Mouse (Mus musculus): Measurements from ENCODE around the gene Slc16a1. TPM values are rescaled to one million over a fixed set of nuclear protein-coding genes. Genes with fewer than 3 reads are reported as not detected.

Gene Slc16a1
- polyA plus RNA-seq (2014; fragmentation: Nextera tagmentation; extraction: Ambion mirVana) = 31.0 and 33.4 TPM in 2 replicates

GRCm38 (mm10) chr3:104638403-104638779, at the start of gene Slc16a1:
Gene Slc16a1, plus strand, starts transcription at chr3:104638668.
- Histone ChIP-seq H3K4me2 (peak within 1 kb of the TSS; percentile 96), H3K9ac (peak within 1 kb of the TSS; percentile 87), H3K4me1 (ENCODE audit: insufficient read depth) (no peaks in the 10 kb centered on the region), H3K36me3 (ENCODE audit: insufficient read depth) (no peaks in the 10 kb centered on the region), H3K27me3 (ENCODE audit: insufficient read depth, low read length) (no peaks in the 10 kb centered on the region), H3K4me3 (ENCODE audit: low read depth, low read length) (peak within 1 kb of the TSS; percentile 90), H3K9me3 (ENCODE audit: low read depth, low read length) (no peaks in the 10 kb centered on the region), H3K27ac (ENCODE audit: low read depth) (peak within 1 kb of the TSS; percentile 82)
- 0% methylated on average over 49 of the region's 50 CpGs for WGBS
- no peak for TF ChIP-seq CTCF (IDR thresholded peaks at IDR 0.05; ENCODE audit: low read depth)
- peak; percentile 93 for DNase-seq
- peak; percentile 97 for ATAC-seq (ENCODE audit: insufficient read depth)

- 55% methylated on average over 6 of the region's 6 CpGs for WGBS
- ATAC-seq (ENCODE audit: insufficient read depth) = peak; percentile 22; the same call in 1 of the 2 replicates
- TF ChIP-seq CTCF (IDR thresholded peaks at IDR 0.05; ENCODE audit: low read depth) = no peak
- Histone ChIP-seq H3K36me3 (ENCODE audit: insufficient read depth) (no peaks in the 10 kb centered on the region), H3K27me3 (ENCODE audit: insufficient read depth, low read length) (no peaks in the 10 kb centered on the region), H3K4me1 (ENCODE audit: insufficient read depth) (peaks cover 6% of the 10 kb centered on the region; the same call in 1 of the 2 replicates), H3K4me3 (ENCODE audit: low read depth, low read length) (no peak overlapping the region), H3K9ac (no peak overlapping the region), H3K9me3 (ENCODE audit: low read depth, low read length) (no peaks in the 10 kb centered on the region), H3K4me2 (peak overlapping the region; percentile 32; the same call in 1 of the 2 replicates), H3K27ac (ENCODE audit: low read depth) (0 out of 2 replicates have a peak overlapping the region, but pooled peaks have one; percentile 10)
- DNase-seq = no peak
These were observed 41.9 kb upstream of the Slc16a1 start for GRCm38 (mm10) chr3:104596451-104597134.

DNA sequence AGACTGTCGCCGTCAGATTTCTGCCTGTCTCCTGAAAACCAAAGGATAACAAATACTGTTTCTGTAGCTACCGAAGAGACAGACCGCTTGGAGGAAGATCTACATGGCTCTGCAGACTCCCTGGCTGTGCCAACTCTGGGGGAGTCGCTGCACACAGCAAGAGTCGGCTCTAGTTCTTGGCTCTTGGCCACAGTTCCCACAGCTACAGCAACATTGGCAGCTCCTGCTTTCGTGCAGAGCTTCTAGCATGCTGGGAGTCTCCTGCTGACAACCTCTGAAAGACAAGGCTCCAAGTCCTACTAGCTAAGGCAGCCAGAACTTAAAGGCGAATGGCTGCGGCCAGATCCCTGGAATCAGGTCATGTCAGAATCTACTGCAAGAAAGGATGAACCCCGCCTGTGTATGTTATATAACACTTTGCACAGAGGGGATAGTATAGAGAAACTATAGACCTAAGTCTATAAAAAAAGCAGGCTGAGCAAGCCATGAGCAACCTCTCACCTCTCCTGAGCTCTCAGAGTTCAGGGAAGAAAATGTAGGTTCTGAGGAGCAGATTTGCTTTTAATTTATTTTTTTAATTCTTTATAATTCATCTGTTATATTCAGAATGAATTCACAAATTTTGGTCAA, 41.2 kb upstream of the Slc16a1 start:
- no peak overlapping the region for H3K4me3 ChIP-seq (ENCODE audit: low read depth, low read length)
- H3K4me2 ChIP-seq = peak overlapping the region; percentile 32; the same call in 1 of the 2 replicates
- H3K4me1 ChIP-seq (ENCODE audit: insufficient read depth) = peaks cover 6% of the 10 kb centered on the region; the same call in 1 of the 2 replicates
- no peak overlapping the region for H3K27ac ChIP-seq (ENCODE audit: low read depth)
- no peaks in the 10 kb centered on the region for H3K36me3 ChIP-seq (ENCODE audit: insufficient read depth)
- H3K9ac ChIP-seq = no peak overlapping the region
- H3K9me3 ChIP-seq (ENCODE audit: low read depth, low read length) = no peaks in the 10 kb centered on the region
- peak; percentile 77 for ATAC-seq (ENCODE audit: insufficient read depth)
- H3K27me3 ChIP-seq (ENCODE audit: insufficient read depth, low read length) = no peaks in the 10 kb centered on the region
- WGBS = 47% methylated on average over 10 of the region's 10 CpGs
- DNase-seq = peak; percentile 83
- TF ChIP-seq CTCF (IDR thresholded peaks at IDR 0.05; ENCODE audit: low read depth) = no peak

- peak; percentile 70 for ATAC-seq (ENCODE audit: insufficient read depth)
- WGBS = 45% methylated on average over 20 of the region's 20 CpGs
- DNase-seq = peak; percentile 23
- H3K36me3 ChIP-seq (ENCODE audit: insufficient read depth) = no peaks in the 10 kb centered on the region
- no peak for TF ChIP-seq CTCF (IDR thresholded peaks at IDR 0.05; ENCODE audit: low read depth)
- no peaks in the 10 kb centered on the region for H3K27me3 ChIP-seq (ENCODE audit: insufficient read depth, low read length)
- H3K4me2 ChIP-seq = peak overlapping the region; percentile 35; the same call in 1 of the 2 replicates
- H3K4me3 ChIP-seq (ENCODE audit: low read depth, low read length) = no peak overlapping the region
- no peaks in the 10 kb centered on the region for H3K9me3 ChIP-seq (ENCODE audit: low read depth, low read length)
- H3K9ac ChIP-seq = no peak overlapping the region
- H3K4me1 ChIP-seq (ENCODE audit: insufficient read depth) = peaks cover 6% of the 10 kb centered on the region; the same call in 1 of the 2 replicates
- H3K27ac ChIP-seq (ENCODE audit: low read depth) = peak overlapping the region; percentile 6
These were observed 38.9 kb upstream of the Slc16a1 start for GRCm38 (mm10) chr3:104599296-104600150.

GRCm38 (mm10) chr3:104600691-104601090, 37.8 kb upstream of the Slc16a1 start:
- ATAC-seq (ENCODE audit: insufficient read depth) (no peak), DNase-seq (no peak)
- Histone ChIP-seq H3K4me3 (ENCODE audit: low read depth, low read length) (no peak overlapping the region), H3K9ac (no peak overlapping the region), H3K27me3 (ENCODE audit: insufficient read depth, low read length) (no peaks in the 10 kb centered on the region), H3K27ac (ENCODE audit: low read depth) (peak overlapping the region; percentile 12; the same call in 1 of the 2 replicates), H3K9me3 (ENCODE audit: low read depth, low read length) (no peaks in the 10 kb centered on the region), H3K4me2 (no peak overlapping the region), H3K36me3 (ENCODE audit: insufficient read depth) (no peaks in the 10 kb centered on the region), H3K4me1 (ENCODE audit: insufficient read depth) (peaks cover 6% of the 10 kb centered on the region; the same call in 1 of the 2 replicates)
- 54% methylated on average over 3 of the region's 3 CpGs for WGBS
- TF ChIP-seq CTCF (IDR thresholded peaks at IDR 0.05; ENCODE audit: low read depth) = no peak

DNA sequence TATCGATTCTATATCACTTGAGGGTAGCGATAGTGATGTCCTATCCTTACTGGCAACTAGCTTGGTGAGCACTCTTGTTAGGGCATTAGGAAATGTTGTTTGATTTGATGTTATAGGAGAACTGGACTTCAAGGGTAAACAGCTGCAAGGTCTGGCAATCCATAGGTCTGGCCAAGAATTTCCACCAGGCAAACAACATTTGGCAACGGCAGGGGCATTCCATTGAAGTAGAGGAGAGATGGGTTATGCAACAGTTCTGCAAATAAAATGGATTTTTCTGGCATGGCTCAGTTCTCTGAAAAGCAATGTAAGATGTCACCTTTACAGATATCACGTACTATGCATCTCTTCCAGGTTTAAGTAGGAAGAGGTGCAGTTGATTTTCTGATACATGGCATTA, 36.8 kb upstream of the Slc16a1 start:
- no peak for ATAC-seq (ENCODE audit: insufficient read depth)

More for the DNA sequence above, 36.8 kb upstream of the Slc16a1 start:
- Histone ChIP-seq H3K27me3 (ENCODE audit: insufficient read depth, low read length) (no peaks in the 10 kb centered on the region), H3K4me2 (no peak overlapping the region), H3K27ac (ENCODE audit: low read depth) (no peak overlapping the region), H3K9ac (no peak overlapping the region), H3K4me3 (ENCODE audit: low read depth, low read length) (no peak overlapping the region), H3K4me1 (ENCODE audit: insufficient read depth) (peaks cover 6% of the 10 kb centered on the region; the same call in 1 of the 2 replicates), H3K36me3 (ENCODE audit: insufficient read depth) (no peaks in the 10 kb centered on the region), H3K9me3 (ENCODE audit: low read depth, low read length) (no peaks in the 10 kb centered on the region)
- 68% methylated on average over 4 of the region's 4 CpGs for WGBS
- no peak for TF ChIP-seq CTCF (IDR thresholded peaks at IDR 0.05; ENCODE audit: low read depth)
- peak; percentile 35 for DNase-seq
